Mouse (Mus musculus) ES-Bruce4 (cell line): ENCODE data around the gene 1700069L16Rik. TPM values are rescaled to one million over a fixed set of nuclear protein-coding genes. Genes with fewer than 3 reads are reported as not detected.
A peak's percentile ranks its signal among the peaks of the same experiment; 100 is the strongest.

Source experiments
- H3K27ac ChIP-seq: 2 replicates; pipeline ENCODE4 v1.5.1; 2012; ENCODE audit warnings: low read length, inconsistent platforms; ENCODE audit not compliant: insufficient read depth
- H3K27me3 ChIP-seq: 2 replicates; pipeline ENCODE4 v1.6.1; 2012; ENCODE audit warnings: mild to moderate bottlenecking, low read length, inconsistent platforms; ENCODE audit not compliant: control insufficient read depth, poor library complexity, insufficient read depth, severe bottlenecking
- H3K36me3 ChIP-seq: 2 replicates; pipeline ENCODE4 v1.6.1; 2012; ENCODE audit warnings: inconsistent platforms, mild to moderate bottlenecking, low read length, moderate library complexity; ENCODE audit not compliant: control insufficient read depth, poor library complexity, insufficient read depth, severe bottlenecking
- H3K4me1 ChIP-seq: one replicate; pipeline ENCODE4 v1.8.1; 2011; ENCODE audit warnings: low read length; ENCODE audit not compliant: control insufficient read depth, insufficient read depth
- H3K4me3 ChIP-seq: 2 replicates; pipeline ENCODE4 v1.5.1; 2011; ENCODE audit warnings: low read depth, mild to moderate bottlenecking, low read length
- H3K9ac ChIP-seq: 2 replicates; pipeline ENCODE4 v1.6.1; 2012; ENCODE audit warnings: low read depth, mild to moderate bottlenecking, inconsistent platforms; ENCODE audit not compliant: poor library complexity, severe bottlenecking
- H3K9me3 ChIP-seq: replicated peaks from 2 replicates; pipeline ENCODE4 v1.6.1; 2012; ENCODE audit warnings: mild to moderate bottlenecking, low read length, inconsistent platforms; ENCODE audit not compliant: control insufficient read depth, poor library complexity, insufficient read depth, severe bottlenecking
- CTCF ChIP-seq: IDR thresholded peaks from one replicate; pipeline ENCODE4 v1.8.1; 2011; ENCODE audit warnings: low read depth, low read length
- EP300 ChIP-seq: IDR thresholded peaks from 2 replicates; pipeline ENCODE4 v1.6.1; 2011; ENCODE audit warnings: low read depth, low read length; ENCODE audit not compliant: insufficient read depth
- POLR2A ChIP-seq: IDR thresholded peaks from one replicate; pipeline ENCODE4 v1.8.1; 2011; ENCODE audit warnings: low read length; ENCODE audit not compliant: insufficient read depth
- polyA plus RNA-seq: library from polyadenylated mRNA; stranded (reverse); fragments of >200 nt; gene quantifications from 2 replicates; pipeline ENCODE4 v1.2.4, GENCODE M21; 2011; ENCODE audit warnings: low read depth; ENCODE audit not compliant: missing spikeins, insufficient read depth, insufficient read length

The 1700069L16Rik gene
- polyA plus RNA-seq, 1 experiment, result not detected

DNA sequence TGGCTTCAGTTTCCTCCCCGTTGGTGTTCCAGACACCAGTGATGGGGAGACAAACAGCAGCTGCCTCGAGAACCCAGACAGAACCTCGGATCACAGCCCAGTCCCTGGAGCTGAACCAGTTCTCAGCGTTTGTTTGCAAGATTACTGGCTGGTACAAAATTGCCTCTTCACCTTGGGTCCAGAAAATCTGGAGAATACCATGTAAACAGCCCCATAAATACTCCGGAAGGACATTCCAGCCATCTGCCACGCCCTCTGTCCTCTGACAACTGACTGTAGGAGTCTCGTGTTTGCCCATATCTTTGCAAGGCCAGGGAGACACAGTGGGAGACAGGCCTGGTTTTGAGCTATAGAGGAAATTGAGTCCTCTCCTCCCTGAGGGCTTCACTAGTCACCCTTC, 49.7 kb downstream of the 1700069L16Rik start:
- Histone ChIP-seq H3K4me3 (no peak overlapping the region), H3K36me3 (no peaks in the 10 kb centered on the region), H3K4me1 (peaks cover 8% of the 10 kb centered on the region), H3K27me3 (no peaks in the 10 kb centered on the region), H3K9me3 (no peaks in the 10 kb centered on the region), H3K27ac (no peak overlapping the region), H3K9ac (no peak overlapping the region)
- TF ChIP-seq POLR2A (no peak), CTCF (no peak), EP300 (no peak)

DNA sequence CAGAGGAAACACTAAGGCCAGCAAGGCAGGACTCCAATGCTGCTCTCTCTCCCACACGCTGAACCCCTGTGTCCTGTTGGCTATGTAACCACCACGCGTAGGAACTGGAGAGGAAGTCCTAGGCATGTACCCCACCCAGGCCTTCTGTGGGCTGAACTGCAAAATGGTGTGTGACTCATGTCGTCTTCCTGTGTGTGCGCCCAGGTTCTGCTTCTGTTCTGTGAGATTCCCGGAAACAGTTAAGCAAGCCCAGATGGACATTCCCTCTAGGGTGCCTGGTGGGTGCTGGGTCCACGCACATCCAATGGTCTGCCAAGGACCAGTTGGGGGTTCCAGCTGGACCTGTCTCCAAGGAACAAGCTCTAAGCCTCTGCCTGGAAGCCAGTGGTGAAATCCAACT, 52.1 kb downstream of the 1700069L16Rik start:
- no peaks in the 10 kb centered on the region for H3K36me3 ChIP-seq
- no peaks in the 10 kb centered on the region for H3K27me3 ChIP-seq
- no peak overlapping the region for H3K27ac ChIP-seq
- no peak overlapping the region for H3K4me3 ChIP-seq
- H3K4me1 ChIP-seq, result peaks cover 6% of the 10 kb centered on the region
- no peaks in the 10 kb centered on the region for H3K9me3 ChIP-seq
- no peak overlapping the region for H3K9ac ChIP-seq
- TF ChIP-seq POLR2A, result no peak
- no peak for TF ChIP-seq CTCF
- TF ChIP-seq EP300, result no peak

DNA sequence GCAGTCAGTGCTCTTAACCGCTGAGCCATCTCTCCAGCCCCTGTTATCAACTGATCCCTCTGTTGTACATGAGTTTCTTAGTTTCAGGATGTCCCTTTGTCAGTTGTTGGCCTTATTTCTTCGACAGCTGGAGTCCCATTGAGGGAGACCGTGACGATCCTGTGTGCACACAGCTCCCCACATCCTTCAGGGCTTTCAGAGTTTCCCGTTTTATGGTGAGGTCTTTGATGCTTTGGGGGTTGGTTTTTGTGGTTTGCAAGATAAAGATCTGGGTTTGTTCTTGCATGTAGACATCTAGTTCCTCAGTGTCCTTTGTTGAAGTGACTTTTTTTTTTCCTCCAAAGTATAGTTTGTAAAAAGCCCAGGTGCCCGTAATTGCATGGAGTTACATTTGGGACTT, 54.0 kb downstream of the 1700069L16Rik start:
- no peaks in the 10 kb centered on the region for H3K27me3 ChIP-seq
- H3K9me3 ChIP-seq, result no peaks in the 10 kb centered on the region
- no peaks in the 10 kb centered on the region for H3K36me3 ChIP-seq
- TF ChIP-seq EP300 (no peak), POLR2A (no peak), CTCF (no peak)
- peaks cover 5% of the 10 kb centered on the region for H3K4me1 ChIP-seq
- no peak overlapping the region for H3K9ac ChIP-seq
- H3K4me3 ChIP-seq, result no peak overlapping the region
- H3K27ac ChIP-seq, result no peak overlapping the region

DNA sequence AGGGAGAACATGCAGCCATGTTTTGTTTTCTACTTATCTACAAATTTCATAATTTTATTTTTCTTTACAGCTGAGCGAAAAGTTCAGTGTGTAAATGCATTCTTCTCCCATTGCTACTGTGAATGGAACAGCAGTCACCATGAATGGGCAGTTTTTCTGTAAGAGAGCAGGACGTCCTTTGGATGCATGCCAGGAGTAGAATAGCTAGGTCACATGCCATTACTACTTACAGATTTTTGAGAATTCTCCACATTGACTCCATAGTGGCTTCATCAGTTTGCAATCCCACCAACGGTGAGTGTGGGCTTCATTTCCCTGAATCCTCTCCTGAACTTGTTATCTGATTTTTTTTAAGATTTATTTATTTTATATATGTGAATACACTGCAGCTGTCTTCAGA, 54.5 kb downstream of the 1700069L16Rik start:
- Histone ChIP-seq H3K27ac (no peak overlapping the region), H3K4me1 (peaks cover 4% of the 10 kb centered on the region), H3K9me3 (no peaks in the 10 kb centered on the region), H3K4me3 (no peak overlapping the region), H3K36me3 (no peaks in the 10 kb centered on the region), H3K27me3 (no peaks in the 10 kb centered on the region), H3K9ac (no peak overlapping the region)
- TF ChIP-seq POLR2A, result no peak

DNA sequence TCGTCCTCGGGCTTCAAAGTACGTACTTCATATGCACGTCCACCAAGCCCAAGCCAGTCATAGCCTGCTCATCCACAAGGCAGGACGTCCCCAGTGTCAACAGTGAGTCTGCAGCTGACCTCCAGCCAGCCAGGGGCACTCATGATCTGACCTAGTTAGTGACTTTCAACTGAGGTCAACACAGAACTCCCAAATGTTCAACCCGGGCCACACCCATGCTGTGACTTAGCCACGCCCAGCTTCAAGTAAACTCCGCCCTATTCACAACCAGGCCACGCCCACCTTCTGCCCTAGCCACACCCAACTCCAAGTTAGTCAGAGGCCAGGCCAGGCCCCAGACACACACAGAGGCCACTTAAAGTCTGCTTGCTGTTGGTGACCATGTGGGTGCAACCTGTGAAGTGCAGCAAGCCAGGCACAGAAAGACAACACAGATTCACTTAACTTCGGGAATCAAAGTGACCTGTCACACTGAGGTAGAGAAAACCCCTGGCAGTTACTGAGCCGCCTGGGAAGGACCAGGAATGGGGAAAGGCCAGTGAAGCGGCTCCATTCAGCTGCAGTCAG, 59.9 kb downstream of the 1700069L16Rik start:
- Histone ChIP-seq H3K9ac (no peak overlapping the region), H3K27me3 (no peaks in the 10 kb centered on the region), H3K36me3 (no peaks in the 10 kb centered on the region), H3K4me1 (peaks cover 3% of the 10 kb centered on the region), H3K4me3 (no peak overlapping the region), H3K27ac (no peak overlapping the region; the same call in 1 of the 2 replicates), H3K9me3 (0 out of 2 replicates have a peak, but pooled peaks cover 2% of the 10 kb centered on the region)
- peak; percentile 85; the same call in 1 of the 2 replicates for TF ChIP-seq EP300
- no peak for TF ChIP-seq CTCF
- TF ChIP-seq POLR2A, result peak; percentile 95

DNA sequence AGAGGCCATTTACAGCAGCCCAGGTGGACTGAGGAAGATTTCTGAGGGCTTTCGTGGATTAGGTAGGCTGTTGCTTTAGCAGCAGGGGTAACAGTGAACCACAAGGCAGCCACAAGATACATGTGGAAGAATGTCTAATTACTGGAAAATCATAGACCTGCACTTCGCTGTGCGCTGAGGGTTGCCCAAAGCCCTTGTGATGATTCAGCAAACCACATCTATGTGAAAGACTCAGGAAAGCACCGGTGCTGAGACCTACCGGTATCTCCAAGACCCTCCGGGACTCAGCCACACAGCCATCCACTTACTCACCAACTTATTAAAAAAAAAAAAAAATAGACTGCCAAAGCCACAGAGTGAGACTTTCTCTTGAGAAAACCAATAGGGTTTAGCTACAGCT, 60.4 kb downstream of the 1700069L16Rik start:
- no peak for TF ChIP-seq CTCF
- TF ChIP-seq POLR2A, result no peak
- no peak for TF ChIP-seq EP300
- Histone ChIP-seq H3K4me1 (peaks cover 3% of the 10 kb centered on the region), H3K4me3 (no peak overlapping the region), H3K9ac (no peak overlapping the region), H3K36me3 (no peaks in the 10 kb centered on the region), H3K27ac (no peak overlapping the region), H3K27me3 (no peaks in the 10 kb centered on the region), H3K9me3 (0 out of 2 replicates have a peak, but pooled peaks cover 2% of the 10 kb centered on the region)
